Mouse (Mus musculus): ENCODE measurements around the gene Pcyox1.

DNA sequence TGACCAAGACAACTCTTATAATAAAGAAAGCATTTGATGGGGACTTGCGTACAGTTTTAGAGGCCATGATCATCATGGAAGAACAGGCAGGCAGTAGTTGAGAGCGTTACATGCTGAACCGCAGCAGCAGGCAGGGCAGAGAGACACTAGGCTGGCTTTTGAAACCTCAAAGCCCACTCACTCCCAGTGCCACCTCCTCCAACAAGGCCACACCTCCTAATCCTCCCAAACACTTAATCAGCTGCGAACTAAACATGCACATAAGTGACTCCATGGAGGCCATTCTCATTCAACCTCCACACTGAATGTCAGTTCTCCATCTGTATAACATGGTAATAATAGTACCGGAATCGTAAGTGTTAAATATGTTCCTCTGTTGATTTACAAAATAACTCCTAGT is 23.4 kb downstream of the Pcyox1 start:
- no peak for TF ChIP-seq GATA1 (IDR thresholded peaks at IDR 0.05; ENCODE audit: low read length)
- no peak for TF ChIP-seq TAL1 (IDR thresholded peaks at IDR 0.05; ENCODE audit: low read length)

Data from erythroblast, embryonic 14.5 days (primary cell).